24 mouse cellular contexts compared by ENCODE assay signal in the genomic region with DNA sequence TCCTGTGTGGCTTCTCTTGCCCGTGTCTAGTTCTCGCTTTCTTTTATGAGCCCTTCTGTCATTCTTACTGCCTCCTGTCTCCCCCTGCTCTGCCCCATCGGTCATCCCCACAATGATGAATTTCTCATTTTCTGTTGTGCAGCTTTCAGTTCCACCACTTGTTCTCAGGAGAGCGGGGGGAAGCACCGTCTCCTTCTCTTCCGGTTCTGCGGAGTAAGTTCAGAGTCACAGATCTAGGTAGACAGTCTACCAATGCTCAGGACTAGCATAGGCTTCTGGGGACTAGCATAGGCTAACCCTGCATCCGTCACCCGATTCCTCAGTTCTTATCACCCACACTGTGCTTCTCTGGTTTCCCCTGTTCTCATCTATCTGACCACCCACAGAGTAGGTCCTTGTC. TPM values are rescaled to one million over a fixed set of nuclear protein-coding genes. Genes with fewer than 3 reads are reported as not detected.
DNase-seq lines count a peak whose midpoint lies in the region; ATAC-seq lines count a peak whose summit lies in the region.
"Had no signal": no experiment of that assay in that cellular context is flagged by ENCODE, and none has a peak within 500 bp of the region (broad histone marks: within the 10 kb centered on the region; RNA-seq: fewer than 3 reads in every experiment).

No protein-coding gene starts in this region.

- no peaks in the 10 kb centered on the region for H3K36me3 ChIP-seq in kidney, embryonic 15.5 days
- no peaks in the 10 kb centered on the region for H3K36me3 ChIP-seq in kidney, embryonic 14.5 days (ENCODE audit: control insufficient read depth, insufficient read depth, low read length)
- H3K36me3 ChIP-seq: embryonic facial prominence, embryonic 12.5 days; limb, embryonic 15.5 days; liver, embryonic 15.5 days; neural tube, embryonic 12.5 days had no signal

- 65% methylated on average over 9 of the region's 9 CpGs for WGBS in kidney, embryonic 15.5 days
- WGBS in kidney, embryonic 14.5 days, result 65% methylated on average over 9 of the region's 9 CpGs

- H3K9me3 ChIP-seq in kidney, embryonic 15.5 days (replicated peaks), result no peaks in the 10 kb centered on the region
- no peaks in the 10 kb centered on the region for H3K9me3 ChIP-seq in kidney, embryonic 14.5 days (ENCODE audit: control insufficient read depth, low read length)
- H3K9me3 ChIP-seq: embryonic facial prominence, embryonic 12.5 days; limb, embryonic 15.5 days; liver, embryonic 15.5 days; neural tube, embryonic 12.5 days had no signal

- peak overlapping the region; percentile 18; the same call in 1 of the 2 replicates for H3K27ac ChIP-seq in kidney, embryonic 15.5 days
- no peak overlapping the region for H3K27ac ChIP-seq in kidney, embryonic 14.5 days (ENCODE audit: low read depth, low read length)
- H3K27ac ChIP-seq: embryonic facial prominence, embryonic 12.5 days; limb, embryonic 15.5 days; liver, embryonic 15.5 days; neural tube, embryonic 12.5 days had no signal

- peaks cover 3% of the 10 kb centered on the region; the same call in 1 of the 2 replicates for H3K4me1 ChIP-seq in kidney, embryonic 15.5 days
- H3K4me1 ChIP-seq in kidney, embryonic 14.5 days (ENCODE audit: control insufficient read depth, insufficient read depth, low read length), result no peaks in the 10 kb centered on the region
- H3K4me1 ChIP-seq: embryonic facial prominence, embryonic 12.5 days; liver, embryonic 15.5 days; neural tube, embryonic 12.5 days had no signal

- H3K27me3 ChIP-seq in kidney, embryonic 15.5 days, result no peaks in the 10 kb centered on the region
- H3K27me3 ChIP-seq in kidney, embryonic 14.5 days (ENCODE audit: control insufficient read depth, insufficient read depth, low read length), result no peaks in the 10 kb centered on the region
- H3K27me3 ChIP-seq: embryonic facial prominence, embryonic 12.5 days; limb, embryonic 15.5 days; liver, embryonic 15.5 days; neural tube, embryonic 12.5 days had no signal

- no peak overlapping the region for H3K4me2 ChIP-seq in kidney, embryonic 15.5 days
- no peak overlapping the region for H3K4me2 ChIP-seq in kidney, embryonic 14.5 days (replicated peaks; ENCODE audit: low read depth, low read length)
- H3K4me2 ChIP-seq: embryonic facial prominence, embryonic 12.5 days; heart, embryonic 11.5 days; limb, embryonic 15.5 days; liver, embryonic 15.5 days; neural tube, embryonic 12.5 days had no signal

- no peak for ATAC-seq in kidney, embryonic 15.5 days (replicated peaks; ENCODE audit: low FRiP score)
- no peak for ATAC-seq in kidney, embryonic 14.5 days (ENCODE audit: low FRiP score, low TSS enrichment)
- peak; percentile 90 for ATAC-seq in activated CD4-positive, CD25-positive, alpha-beta regulatory T cell, adult 4 months
- ATAC-seq in monocyte, adult 5-6 weeks (replicated peaks; ENCODE audit: insufficient number of reproducible peaks, low FRiP score, low TSS enrichment, poor library complexity, severe bottlenecking), result peak; percentile 24; the same call in 1 of the 2 replicates
- ATAC-seq: forebrain, embryonic 16.5 days; hindbrain, embryonic 16.5 days; lung, postnatal 0 days; midbrain, embryonic 16.5 days had no signal

- no peak overlapping the region for H3K4me3 ChIP-seq in kidney, embryonic 15.5 days (replicated peaks)
- H3K4me3 ChIP-seq in kidney, embryonic 14.5 days (ENCODE audit: low read length), result no peak overlapping the region
- H3K4me3 ChIP-seq: embryonic facial prominence, embryonic 12.5 days; erythroblast, embryonic 14.5 days; limb, embryonic 15.5 days; liver, embryonic 15.5 days; neural tube, embryonic 12.5 days had no signal

- no peak overlapping the region for H3K9ac ChIP-seq in kidney, embryonic 15.5 days
- H3K9ac ChIP-seq in kidney, embryonic 14.5 days (ENCODE audit: low read depth, low read length), result no peak overlapping the region
- H3K9ac ChIP-seq: embryonic facial prominence, embryonic 12.5 days; limb, embryonic 15.5 days; liver, embryonic 15.5 days; neural tube, embryonic 12.5 days had no signal

- peak; percentile 69 for DNase-seq in CD4-positive helper T cell, adult 2 months (ENCODE audit: low read depth, low spot score)
- no peak for DNase-seq in right cerebral cortex, adult 18-20 months
- DNase-seq in right cerebral cortex, postnatal 10 days (ENCODE audit: low spot score in 2 of 2), result no peak
- DNase-seq in kidney, adult 11 months, result no peak
- DNase-seq: cerebellum, adult 8-10 months; gastrocnemius, postnatal 36 days; heart, postnatal 36 days; kidney, adult 18-20 months; right cerebral cortex, postnatal 14 days; thymus, postnatal 25 days had no signal

RNA-seq across cellular contexts. Expression of a gene that starts 45.2 kb away (rescaled TPM):
- 41.9 and 43.7 TPM in 2 replicates for polyA plus RNA-seq in kidney, embryonic 15.5 days (2015; fragmentation: Nextera tagmentation; extraction: Ambion mirVana)
- polyA plus RNA-seq in kidney, embryonic 14.5 days (2014; fragmentation: Nextera tagmentation; extraction: Ambion mirVana), result 43.4 and 49.1 TPM in 2 replicates
- polyA plus RNA-seq in activated CD4-positive, CD25-positive, alpha-beta regulatory T cell, adult 4 months (2017; shearing (Covaris generic)), result 10 to 100 TPM; 30.4 to 37.0 TPM
- 46.4 to 62.2 TPM (median 61.7 TPM) in 3 replicates for total RNA-seq in monocyte, adult 5-6 weeks (2017)

Comparison
In these comparisons a context has a peak if more than half of its experiments do, and no peak if none do; other contexts are left out.
1. ATAC-seq: peak in activated CD4-positive, CD25-positive, alpha-beta regulatory T cell, adult 4 months (single experiment) and monocyte, adult 5-6 weeks (single experiment); none in kidney, embryonic 15.5 days (single experiment) and kidney, embryonic 14.5 days (single experiment).